10 mouse cellular contexts compared by ENCODE assay signal in genomic region chrX:12003106-12003505, GRCm38 (mm10).
DNase-seq lines count a peak whose midpoint lies in the region; ATAC-seq lines count a peak whose summit lies in the region.
"Had no signal": no experiment of that assay in that cellular context is flagged by ENCODE, and none has a peak within 500 bp of the region (broad histone marks: within the 10 kb centered on the region; RNA-seq: fewer than 3 reads in every experiment).

No protein-coding gene starts in this region.

- intact Hi-C loops in heart, postnatal 14 days (cut with DNase I) = loop anchor here (5.0 to 10.0 kb wide), 3 partner anchors 61 to 252 kb away; no protein-coding TSS in a partner anchor

- WGBS in liver, embryonic 15.5 days (ENCODE audit: insufficient replicate concordance) = 11% methylated on average over 9 of the region's 9 CpGs

- H3K36me3 ChIP-seq in liver, embryonic 15.5 days (replicated peaks) = no peaks in the 10 kb centered on the region

- H3K27me3 ChIP-seq in liver, embryonic 15.5 days = peaks cover 58% of the 10 kb centered on the region

- no peak for ATAC-seq in liver, embryonic 15.5 days (ENCODE audit: insufficient read depth)
- ATAC-seq: midbrain, embryonic 16.5 days had no signal

- peaks cover 83% of the 10 kb centered on the region for H3K4me1 ChIP-seq in liver, embryonic 15.5 days (replicated peaks)

- H3K4me3 ChIP-seq in liver, embryonic 15.5 days (replicated peaks) = peak overlapping the region; percentile 45

- peak overlapping the region; percentile 87 for H3K4me2 ChIP-seq in liver, embryonic 15.5 days

- peak; percentile 90 for DNase-seq in heart, adult 11 months
- DNase-seq in heart, postnatal 14 days = no peak
- peak; percentile 35 for DNase-seq in testis, postnatal 10 days (ENCODE audit: low spot score)
- DNase-seq in testis, postnatal 14 days (ENCODE audit: low spot score) = no peak
- DNase-seq in layer of hippocampus, adult 8-10 months (ENCODE audit: low spot score in 2 of 2) = no peak
- DNase-seq in c-Kit-positive CD71-positive TER-119-positive erythroid progenitor cells, embryonic 14.5 days (ENCODE audit: low spot score) = no peak
- no peak for DNase-seq in adrenal gland, adult (ENCODE audit: inconsistent age in 2 of 2, low spot score in 1 of 2)
- DNase-seq: cerebellum, adult 8-10 months had no signal

- H3K27ac ChIP-seq in liver, embryonic 15.5 days (replicated peaks) = peak overlapping the region; percentile 92

- peak overlapping the region; percentile 45 for H3K9ac ChIP-seq in liver, embryonic 15.5 days

- H3K9me3 ChIP-seq in liver, embryonic 15.5 days (replicated peaks) = no peaks in the 10 kb centered on the region

Comparison
In these comparisons a context has a peak if more than half of its experiments do, and no peak if none do; other contexts are left out.
1. DNase-seq: peak in heart, adult 11 months (single experiment) and testis, postnatal 10 days (single experiment); none in heart, postnatal 14 days (0 of 2), testis, postnatal 14 days (single experiment), layer of hippocampus, adult 8-10 months (0 of 2), c-Kit-positive CD71-positive TER-119-positive erythroid progenitor cells, embryonic 14.5 days (single experiment) and adrenal gland, adult (0 of 2).